Mouse (Mus musculus): ENCODE measurements around the gene Hsp90aa1. TPM values are rescaled to one million over a fixed set of nuclear protein-coding genes. Genes with fewer than 3 reads are reported as not detected.
"Not testable (repeated sequence)": the region's sequence is repeated elsewhere in the genome, so short reads cannot be mapped to it uniquely, and the experiment has no call there.

Gene Hsp90aa1
- polyA plus RNA-seq, 1 experiment: 156 TPM

DNA sequence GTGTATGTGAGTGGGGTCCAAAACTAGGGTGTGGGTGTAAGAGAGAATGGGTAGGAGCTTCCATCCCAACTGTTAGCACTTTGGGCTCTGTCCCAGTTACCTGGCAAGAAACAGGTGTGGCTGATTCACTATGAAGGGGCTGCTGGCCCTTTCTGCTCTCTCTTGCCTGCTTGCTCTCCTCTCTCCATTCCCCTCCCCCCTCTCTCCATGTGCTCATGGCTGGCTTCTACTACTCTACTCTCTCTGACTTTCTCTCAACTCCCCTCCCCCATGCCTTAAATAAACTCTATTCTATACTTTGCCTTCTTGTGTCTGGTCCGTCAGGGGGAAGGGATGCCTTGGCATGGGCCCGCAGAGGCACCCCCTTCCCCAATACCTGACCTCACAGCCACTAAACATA, 1.8 kb downstream of the Hsp90aa1 start:
- H3K4me3 ChIP-seq (ENCODE audit: insufficient read depth, low read length): no peak overlapping the region
- peaks cover 63% of the 10 kb centered on the region for H3K4me1 ChIP-seq (ENCODE audit: control insufficient read depth, insufficient read depth, low read length)
- TF ChIP-seq POLR2A (IDR thresholded peaks at IDR 0.05; ENCODE audit: borderline replicate concordance, low read depth, low read length): no peak
- TF ChIP-seq CTCF (IDR thresholded peaks at IDR 0.05; ENCODE audit: low read depth, low read length): no peak
- no peak overlapping the region for H3K27ac ChIP-seq (ENCODE audit: insufficient read depth, low read depth, low read length)

DNA sequence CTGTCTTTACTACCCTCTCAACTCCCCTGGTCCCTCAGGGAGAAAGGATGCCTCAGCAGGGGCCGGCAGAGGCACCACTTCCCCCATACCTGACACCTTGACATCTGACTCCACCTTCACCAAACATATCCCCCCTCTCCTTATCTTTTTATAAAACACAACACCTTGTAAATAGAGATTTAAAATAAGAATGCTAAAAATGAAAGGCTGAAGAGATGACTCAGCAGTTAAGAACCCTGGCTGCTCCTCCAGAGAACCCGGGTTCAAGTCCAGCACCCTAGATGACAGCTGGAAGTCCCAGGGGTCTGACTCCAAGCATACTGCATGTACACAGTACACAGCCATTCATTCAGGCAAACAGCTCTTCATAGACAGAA, 3.4 kb downstream of the Hsp90aa1 start:
- H3K4me1 ChIP-seq (ENCODE audit: control insufficient read depth, insufficient read depth, low read length): peaks cover 54% of the 10 kb centered on the region
- no peak overlapping the region for H3K4me3 ChIP-seq (ENCODE audit: insufficient read depth, low read length)
- TF ChIP-seq CTCF (IDR thresholded peaks at IDR 0.05; ENCODE audit: low read depth, low read length): no peak
- no peak for TF ChIP-seq POLR2A (IDR thresholded peaks at IDR 0.05; ENCODE audit: borderline replicate concordance, low read depth, low read length)
- no peak overlapping the region for H3K27ac ChIP-seq (ENCODE audit: insufficient read depth, low read depth, low read length)

DNA sequence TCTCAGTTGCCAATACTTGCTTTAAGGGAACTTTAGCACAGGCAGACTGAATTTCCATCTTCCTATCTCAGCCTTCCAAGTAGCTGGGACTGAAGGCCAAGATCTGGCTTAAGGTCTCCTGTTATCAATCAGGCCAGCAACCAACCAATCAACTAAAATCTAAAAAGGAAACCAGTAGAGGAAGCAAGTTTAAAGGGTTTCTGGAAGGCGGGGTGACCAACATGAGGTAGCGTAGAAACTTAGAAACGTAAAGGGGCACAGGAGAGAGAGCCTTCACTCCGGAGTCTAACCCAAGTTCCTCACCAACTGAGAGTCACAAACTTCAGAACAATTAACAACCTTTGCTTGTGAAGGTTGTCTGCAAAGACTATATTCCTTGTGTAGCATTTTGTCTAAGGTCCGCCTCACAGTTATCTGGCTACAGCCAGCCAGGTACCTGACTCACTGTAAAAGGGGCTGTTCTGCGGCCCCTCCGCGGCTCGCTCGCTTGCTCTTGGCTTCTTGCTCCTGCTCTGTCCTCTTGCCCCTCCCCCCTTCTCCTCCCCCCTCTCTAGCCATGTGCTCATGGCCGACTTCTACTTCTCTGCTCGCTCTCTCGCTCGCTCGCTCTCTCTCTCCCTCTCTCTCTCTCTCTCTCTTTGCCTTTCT, 3.9 kb downstream of the Hsp90aa1 start:
- H3K4me3 ChIP-seq (ENCODE audit: insufficient read depth, low read length): no peak overlapping the region
- H3K27ac ChIP-seq (ENCODE audit: insufficient read depth, low read depth, low read length): no peak overlapping the region
- no peak for TF ChIP-seq POLR2A (IDR thresholded peaks at IDR 0.05; ENCODE audit: borderline replicate concordance, low read depth, low read length)
- no peak for TF ChIP-seq CTCF (IDR thresholded peaks at IDR 0.05; ENCODE audit: low read depth, low read length)
- H3K4me1 ChIP-seq (ENCODE audit: control insufficient read depth, insufficient read depth, low read length): peaks cover 49% of the 10 kb centered on the region

DNA sequence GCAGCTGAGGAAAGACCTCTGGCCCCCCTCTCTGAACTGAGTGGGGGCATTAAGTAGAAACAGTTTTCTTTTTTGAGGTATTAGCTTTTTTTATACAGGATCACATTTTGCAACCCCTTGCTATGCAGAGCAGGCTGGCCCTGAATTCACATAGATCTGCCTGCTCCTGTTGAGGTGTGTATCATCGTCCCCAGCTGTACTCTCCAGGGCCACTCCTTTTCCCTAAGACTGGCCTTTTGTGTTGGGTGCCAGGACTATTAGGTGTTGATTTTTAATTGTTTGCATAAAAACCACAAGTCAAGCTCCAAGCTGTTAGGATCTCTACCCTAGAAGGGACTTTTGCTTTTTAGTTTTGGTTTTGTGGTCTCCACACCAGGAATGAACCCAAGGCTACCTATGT, 4.4 kb downstream of the Hsp90aa1 start:
- TF ChIP-seq POLR2A (IDR thresholded peaks at IDR 0.05; ENCODE audit: borderline replicate concordance, low read depth, low read length): no peak
- no peak for TF ChIP-seq CTCF (IDR thresholded peaks at IDR 0.05; ENCODE audit: low read depth, low read length)
- H3K27ac ChIP-seq (ENCODE audit: insufficient read depth, low read depth, low read length): no peak overlapping the region
- no peak overlapping the region for H3K4me3 ChIP-seq (ENCODE audit: insufficient read depth, low read length)
- H3K4me1 ChIP-seq (ENCODE audit: control insufficient read depth, insufficient read depth, low read length): peaks cover 45% of the 10 kb centered on the region

DNA sequence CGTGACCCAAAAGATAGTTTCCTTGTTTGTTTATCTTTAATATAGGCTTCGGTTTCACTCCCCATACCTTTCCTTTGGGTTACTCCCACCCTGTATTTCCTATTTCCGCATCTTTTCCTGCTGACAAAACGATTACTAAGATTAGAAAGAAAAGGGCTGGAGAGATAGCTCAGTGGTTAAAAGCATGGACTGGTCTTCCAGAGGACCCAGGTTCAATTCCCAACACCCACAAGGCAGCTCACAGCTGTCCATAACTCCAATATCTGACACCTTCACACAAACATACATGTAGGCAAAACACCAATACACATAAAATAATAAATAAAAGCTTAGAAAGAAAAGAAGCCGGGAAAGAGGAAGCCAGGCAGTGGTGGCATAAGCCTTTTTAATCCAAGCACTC, 5.1 kb downstream of the Hsp90aa1 start:
- Histone ChIP-seq H3K27ac (ENCODE audit: insufficient read depth, low read depth, low read length) (no peak overlapping the region), H3K4me1 (ENCODE audit: control insufficient read depth, insufficient read depth, low read length) (peaks cover 42% of the 10 kb centered on the region), H3K4me3 (ENCODE audit: insufficient read depth, low read length) (no peak overlapping the region)
- TF ChIP-seq CTCF (IDR thresholded peaks at IDR 0.05; ENCODE audit: low read depth, low read length) (no peak), POLR2A (IDR thresholded peaks at IDR 0.05; ENCODE audit: borderline replicate concordance, low read depth, low read length) (no peak)

DNA sequence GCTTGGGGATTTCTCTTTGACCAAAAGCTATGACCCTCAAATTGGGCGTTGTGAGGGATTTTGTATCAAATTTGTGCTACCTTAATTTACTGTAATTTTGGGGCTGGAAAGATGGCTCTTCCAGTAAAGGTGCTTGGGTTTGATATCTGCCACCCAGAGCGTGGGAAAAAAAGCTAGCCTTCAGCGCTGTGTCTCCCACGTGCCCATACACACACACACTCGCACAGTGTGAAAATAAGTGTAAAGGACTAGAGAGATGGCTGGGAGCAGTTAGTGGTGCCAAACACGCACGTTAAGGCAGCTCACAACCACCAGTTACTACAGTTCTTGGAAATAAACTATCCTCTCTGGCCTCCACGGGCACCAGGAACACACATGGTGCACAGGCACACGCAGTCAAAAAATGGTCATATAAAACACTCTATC, 5.5 kb downstream of the Hsp90aa1 start:
- peaks cover 37% of the 10 kb centered on the region for H3K4me1 ChIP-seq (ENCODE audit: control insufficient read depth, insufficient read depth, low read length)
- TF ChIP-seq CTCF (IDR thresholded peaks at IDR 0.05; ENCODE audit: low read depth, low read length) (no peak; the same call in 1 of the 2 replicates), POLR2A (IDR thresholded peaks at IDR 0.05; ENCODE audit: borderline replicate concordance, low read depth, low read length) (no peak)
- H3K27ac ChIP-seq (ENCODE audit: insufficient read depth, low read depth, low read length): peak overlapping the region; percentile 67
- H3K4me3 ChIP-seq (ENCODE audit: insufficient read depth, low read length): peak overlapping the region; percentile 70

DNA sequence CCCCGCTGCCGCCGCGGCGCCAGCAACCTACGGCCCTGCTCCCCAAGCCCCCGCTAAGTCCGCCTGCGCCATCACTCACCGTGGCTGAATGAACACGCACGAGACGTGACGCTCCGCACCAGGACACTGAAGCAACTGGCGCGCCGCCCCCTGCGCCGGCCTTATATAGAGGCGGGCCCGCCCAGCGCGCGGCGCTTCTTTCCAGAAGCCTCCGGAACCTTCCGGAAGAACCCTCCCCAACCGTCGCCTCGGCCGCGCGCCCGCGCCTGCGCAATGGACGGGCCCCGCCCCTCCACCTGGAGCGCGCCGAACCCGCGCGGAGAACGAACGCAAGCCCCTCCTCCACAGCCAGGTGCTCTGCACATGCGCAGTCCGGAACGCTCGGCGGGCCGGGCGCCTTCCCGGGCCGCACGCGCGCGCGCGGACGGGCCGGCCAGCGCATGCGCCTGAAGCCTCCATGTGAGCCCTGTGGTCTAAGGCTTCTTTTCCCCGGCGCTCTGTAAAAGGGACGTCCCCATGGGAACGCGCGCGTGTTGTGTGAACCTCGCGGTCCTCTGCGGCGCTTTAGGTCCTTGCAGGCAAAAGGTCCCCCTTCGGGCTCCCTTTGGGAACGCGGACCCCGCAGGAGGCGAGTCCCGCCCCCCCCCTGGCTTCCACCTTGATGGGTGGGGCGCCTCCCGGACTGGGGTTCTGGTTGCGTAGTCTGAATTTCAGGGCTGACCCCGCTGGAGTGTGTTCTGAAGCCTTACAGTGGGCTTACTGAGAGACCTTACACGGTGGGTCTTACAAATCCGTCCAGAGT, 6.2 kb downstream of the Hsp90aa1 start:
- no peak for TF ChIP-seq CTCF (IDR thresholded peaks at IDR 0.05; ENCODE audit: low read depth, low read length)
- peak; percentile 89; the same call in 1 of the 2 replicates for TF ChIP-seq POLR2A (IDR thresholded peaks at IDR 0.05; ENCODE audit: borderline replicate concordance, low read depth, low read length)
- Histone ChIP-seq H3K4me3 (ENCODE audit: insufficient read depth, low read length) (peak overlapping the region; percentile 91), H3K4me1 (ENCODE audit: control insufficient read depth, insufficient read depth, low read length) (peaks cover 31% of the 10 kb centered on the region), H3K27ac (ENCODE audit: insufficient read depth, low read depth, low read length) (peak overlapping the region; percentile 70)

DNA sequence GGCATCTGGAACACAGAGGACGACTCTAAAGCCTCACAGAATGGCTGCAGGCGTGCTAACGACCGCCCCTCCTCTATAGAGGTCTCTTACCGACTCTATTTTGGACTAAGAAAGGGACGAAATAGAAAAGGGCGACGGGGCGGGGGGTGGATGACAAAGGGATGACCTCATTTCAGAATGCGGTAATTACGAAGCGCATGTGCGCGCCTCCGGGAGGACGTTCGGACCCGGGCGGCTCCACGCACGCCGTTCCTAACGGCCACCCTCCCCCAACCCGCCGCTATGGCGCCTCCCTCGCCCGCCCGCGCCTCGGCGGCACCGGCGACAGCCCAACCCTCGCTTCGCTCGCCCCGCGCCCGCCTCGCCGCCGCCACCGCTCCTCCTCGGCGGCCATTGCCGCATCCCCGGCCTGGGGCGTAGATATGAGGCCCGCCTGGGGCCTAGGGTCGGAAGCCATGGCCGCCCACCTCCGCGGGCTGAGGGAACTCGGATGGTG, 6.8 kb downstream of the Hsp90aa1 start:
- TF ChIP-seq CTCF (IDR thresholded peaks at IDR 0.05; ENCODE audit: low read depth, low read length): no peak
- TF ChIP-seq POLR2A (IDR thresholded peaks at IDR 0.05; ENCODE audit: borderline replicate concordance, low read depth, low read length): no peak
- Histone ChIP-seq H3K27ac (ENCODE audit: insufficient read depth, low read depth, low read length) (peak overlapping the region; percentile 70), H3K4me3 (ENCODE audit: insufficient read depth, low read length) (peak overlapping the region; percentile 91), H3K4me1 (ENCODE audit: control insufficient read depth, insufficient read depth, low read length) (peaks cover 25% of the 10 kb centered on the region)

DNA sequence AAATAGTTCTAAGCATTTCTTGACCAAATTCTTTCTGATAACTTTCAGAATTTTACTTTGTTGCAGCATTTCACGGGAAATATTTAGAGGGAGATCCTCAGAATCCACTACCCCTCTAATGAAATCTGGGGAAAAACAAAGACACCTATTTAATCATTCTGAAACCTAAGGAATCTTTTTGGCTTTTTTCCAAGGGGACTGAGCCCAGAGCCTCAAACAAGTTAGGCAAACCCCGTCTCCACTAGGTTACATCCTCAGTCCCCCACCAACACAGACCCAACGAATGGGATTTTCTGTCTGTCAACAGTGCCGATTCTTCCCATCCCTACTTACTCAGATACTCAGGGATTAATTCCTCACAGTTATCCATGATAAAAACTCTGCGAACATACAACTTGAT, 9.2 kb downstream of the Hsp90aa1 start:
- H3K4me3 ChIP-seq (ENCODE audit: insufficient read depth, low read length); H3K27ac ChIP-seq (ENCODE audit: insufficient read depth, low read depth, low read length): not testable (repeated sequence)
- H3K4me1 ChIP-seq (ENCODE audit: control insufficient read depth, insufficient read depth, low read length): peaks cover 20% of the 10 kb centered on the region
